Mouse (Mus musculus): Measurements from ENCODE around the gene Tprn. TPM values are rescaled to one million over a fixed set of nuclear protein-coding genes. Genes with fewer than 3 reads are reported as not detected.

The Tprn gene
- polyA plus RNA-seq, 1 experiment from 2014 or later, result 10.1 TPM

DNA sequence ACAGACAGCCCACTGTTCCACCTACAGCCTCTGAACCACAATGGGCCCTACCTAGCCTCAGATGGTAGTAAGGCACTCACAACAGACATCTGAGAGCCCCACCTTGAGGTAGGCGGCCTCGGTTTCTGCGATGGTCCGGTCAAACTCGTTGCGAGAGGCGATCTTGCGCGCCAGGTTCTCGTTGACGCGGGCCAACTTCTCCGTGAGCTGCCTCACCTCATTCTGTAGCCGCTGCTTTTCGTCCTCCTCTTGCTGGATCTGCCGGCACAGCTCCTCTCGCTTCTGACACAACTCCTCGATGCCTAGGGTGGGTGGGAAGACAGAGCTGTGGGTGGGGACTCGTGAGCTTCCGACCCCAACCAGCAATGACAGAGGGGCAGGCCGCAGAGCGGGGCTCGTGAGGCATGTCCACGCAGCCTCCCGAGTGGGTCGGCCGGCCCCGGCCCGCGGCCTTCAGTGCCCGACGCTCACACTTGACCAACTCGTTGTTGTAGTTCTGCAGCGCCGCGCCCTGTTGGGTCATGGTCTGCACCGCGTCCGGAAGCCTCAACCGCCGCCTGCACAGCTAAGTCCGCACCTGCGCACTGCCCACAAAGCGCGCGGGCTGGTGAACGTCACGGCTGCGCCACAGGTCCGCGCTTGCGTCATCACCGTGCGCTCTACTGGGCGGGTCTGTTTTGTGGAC lies 9.6 kb downstream of the Tprn start, which contains the start of the genes Ssna1 and Anapc2:
Gene Ssna1, minus strand, starts transcription at position 612 of the 685 bp plus-strand sequence.
Gene Anapc2, plus strand, starts transcription at position 652 of the 685 bp plus-strand sequence.
- Histone ChIP-seq H3K9me3 (no peaks in the 10 kb centered on the region), H3K4me3 (peak within 1 kb of the TSS; percentile 93), H3K4me2 (replicated peaks) (peak within 1 kb of the TSS; percentile 95), H3K27me3 (no peaks in the 10 kb centered on the region), H3K4me1 (peaks cover 33% of the 10 kb centered on the region), H3K9ac (replicated peaks) (peak within 1 kb of the TSS; percentile 84), H3K36me3 (peaks cover 54% of the 10 kb centered on the region), H3K27ac (replicated peaks) (peak within 1 kb of the TSS; percentile 78)
- peak; percentile 97 for ATAC-seq (ENCODE audit: low FRiP score, low read depth)
- under 1% methylated on average over 55 of the region's 55 CpGs for WGBS

DNA sequence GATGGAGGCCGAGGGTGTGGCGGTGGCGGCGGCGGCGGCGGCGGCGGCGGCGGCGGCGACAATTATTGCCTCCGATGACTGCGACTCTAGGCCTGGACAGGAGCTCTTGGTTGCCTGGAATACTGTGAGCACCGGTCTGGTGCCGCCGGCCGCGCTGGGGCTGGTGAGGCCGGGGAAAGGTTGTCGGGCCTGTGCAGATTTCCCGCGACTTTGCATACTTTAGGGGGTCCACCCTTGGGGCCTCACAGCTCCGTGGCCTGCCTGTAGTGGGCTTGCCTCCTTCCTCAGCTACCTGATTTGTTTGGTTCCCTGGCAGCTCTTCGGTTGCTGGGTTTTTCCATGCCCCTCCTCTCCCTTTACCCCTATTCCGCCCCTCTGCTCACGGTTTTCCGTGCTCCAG lies 10.1 kb downstream of the Tprn start:
- Histone ChIP-seq H3K9ac (replicated peaks) (peak overlapping the region; percentile 84), H3K4me2 (replicated peaks) (peak overlapping the region; percentile 95), H3K4me3 (peak overlapping the region; percentile 93), H3K27ac (replicated peaks) (peak overlapping the region; percentile 78), H3K4me1 (peaks cover 29% of the 10 kb centered on the region), H3K9me3 (no peaks in the 10 kb centered on the region), H3K36me3 (peaks cover 59% of the 10 kb centered on the region), H3K27me3 (no peaks in the 10 kb centered on the region)
- WGBS, result under 1% methylated on average over 28 of the region's 29 CpGs
- ATAC-seq (ENCODE audit: low FRiP score, low read depth), result peak; percentile 71

DNA sequence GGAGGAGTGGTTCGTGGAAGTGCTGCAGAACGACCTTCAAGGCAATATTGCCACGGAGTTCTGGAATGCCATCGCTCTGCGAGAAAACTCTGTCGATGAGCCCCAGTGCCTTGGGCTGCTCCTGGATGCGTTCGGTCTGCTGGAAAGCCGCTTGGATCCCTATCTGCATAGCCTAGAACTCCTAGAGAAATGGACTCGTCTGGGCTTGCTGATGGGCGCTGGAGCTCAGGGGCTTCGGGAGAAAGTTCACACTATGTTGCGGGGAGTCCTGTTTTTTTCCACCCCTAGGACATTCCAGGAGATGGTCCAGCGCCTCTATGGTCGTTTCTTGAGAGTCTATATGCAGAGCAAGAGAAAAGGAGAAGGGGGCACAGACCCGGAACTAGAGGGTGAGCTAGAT lies 10.6 kb downstream of the Tprn start:
- Histone ChIP-seq H3K4me1 (peaks cover 24% of the 10 kb centered on the region), H3K9ac (replicated peaks) (peak overlapping the region; percentile 84), H3K9me3 (no peaks in the 10 kb centered on the region), H3K4me3 (peak overlapping the region; percentile 93), H3K27me3 (no peaks in the 10 kb centered on the region), H3K27ac (replicated peaks) (peak overlapping the region; percentile 78; the same call in 1 of the 2 replicates), H3K36me3 (peaks cover 64% of the 10 kb centered on the region), H3K4me2 (replicated peaks) (peak overlapping the region; percentile 95)
- 40% methylated on average over 16 of the region's 16 CpGs for WGBS
- ATAC-seq (ENCODE audit: low FRiP score, low read depth), result no peak

DNA sequence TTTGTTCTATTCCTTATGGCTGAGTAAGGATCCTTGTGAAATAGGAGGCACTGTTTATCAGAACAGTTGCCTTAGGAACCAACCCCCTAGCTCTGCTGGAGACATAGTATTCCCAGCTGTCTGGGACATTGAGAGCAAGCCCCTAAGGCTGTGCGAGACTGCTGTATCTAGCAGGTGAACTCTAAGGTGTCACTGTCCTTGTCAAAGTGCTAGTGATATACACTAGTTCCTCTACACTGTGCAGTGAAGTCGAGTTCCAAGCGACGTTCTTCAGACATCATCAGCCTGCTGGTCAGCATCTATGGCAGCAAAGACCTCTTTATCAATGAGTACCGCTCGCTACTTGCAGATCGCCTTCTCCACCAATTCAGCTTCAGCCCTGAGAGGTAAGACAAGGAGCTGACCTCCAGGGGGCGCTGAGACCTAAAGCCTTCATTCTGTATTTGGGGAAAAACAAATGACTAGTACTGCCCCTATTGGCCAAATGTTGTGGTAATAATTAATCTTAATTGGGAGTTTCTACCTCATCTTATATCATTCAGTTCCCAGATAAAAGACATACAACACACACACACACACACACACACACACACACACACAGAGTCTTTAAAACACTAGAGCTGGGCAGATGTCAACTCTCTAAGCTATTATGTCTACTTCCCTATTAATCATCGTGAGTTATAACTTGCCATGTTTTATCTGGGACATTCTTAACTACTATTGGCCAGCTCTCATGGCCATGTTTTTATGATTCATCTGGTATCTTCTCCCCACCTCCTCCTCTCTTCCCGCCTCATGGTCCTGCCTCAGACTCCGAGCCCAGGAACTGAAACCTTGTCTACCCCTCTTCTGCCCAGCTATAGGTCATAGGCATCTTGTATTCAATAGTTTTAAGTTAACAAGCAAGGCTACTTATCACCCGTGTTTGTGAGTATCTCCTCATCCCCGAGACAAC lies 16.8 kb downstream of the Tprn start:
- no peak overlapping the region for H3K9ac ChIP-seq (replicated peaks)
- H3K36me3 ChIP-seq, result peaks cover 98% of the 10 kb centered on the region

DNA sequence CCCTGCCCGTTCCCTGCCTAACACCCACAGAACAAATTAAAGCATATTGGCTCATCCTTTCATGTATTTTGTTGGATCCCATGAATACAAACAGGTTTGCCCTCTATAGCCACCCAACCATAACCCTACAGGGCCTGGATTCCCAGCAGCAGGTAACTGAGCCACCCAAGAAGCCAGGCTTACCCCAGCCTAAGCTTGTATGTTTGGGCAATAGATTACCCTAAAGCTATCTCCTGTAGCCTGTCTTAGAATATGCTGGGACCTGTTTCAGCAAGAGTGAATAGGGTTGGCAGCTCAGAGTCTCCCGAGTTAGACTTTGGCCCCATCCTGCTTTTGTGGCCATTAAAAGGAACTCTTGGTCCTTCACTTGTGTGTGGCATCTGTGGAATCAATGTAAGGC lies 23.1 kb downstream of the Tprn start:
- Histone ChIP-seq H3K9me3 (no peaks in the 10 kb centered on the region), H3K27ac (replicated peaks) (no peak overlapping the region), H3K9ac (replicated peaks) (no peak overlapping the region), H3K4me3 (no peak overlapping the region), H3K4me2 (replicated peaks) (no peak overlapping the region), H3K27me3 (peaks cover 28% of the 10 kb centered on the region), H3K36me3 (peaks cover 58% of the 10 kb centered on the region), H3K4me1 (peaks cover 8% of the 10 kb centered on the region; the same call in 1 of the 2 replicates)
- no peak for ATAC-seq (ENCODE audit: low FRiP score, low read depth)
- 91% methylated on average over 2 of the region's 2 CpGs for WGBS

More for the DNA sequence above, 16.8 kb downstream of the Tprn start:
- Histone ChIP-seq H3K27me3 (no peaks in the 10 kb centered on the region), H3K4me2 (replicated peaks) (no peak overlapping the region), H3K9me3 (no peaks in the 10 kb centered on the region), H3K4me1 (no peaks in the 10 kb centered on the region), H3K4me3 (no peak overlapping the region), H3K27ac (replicated peaks) (no peak overlapping the region)
- ATAC-seq (ENCODE audit: low FRiP score, low read depth), result no peak
- 63% methylated on average over 13 of the region's 13 CpGs for WGBS

DNA sequence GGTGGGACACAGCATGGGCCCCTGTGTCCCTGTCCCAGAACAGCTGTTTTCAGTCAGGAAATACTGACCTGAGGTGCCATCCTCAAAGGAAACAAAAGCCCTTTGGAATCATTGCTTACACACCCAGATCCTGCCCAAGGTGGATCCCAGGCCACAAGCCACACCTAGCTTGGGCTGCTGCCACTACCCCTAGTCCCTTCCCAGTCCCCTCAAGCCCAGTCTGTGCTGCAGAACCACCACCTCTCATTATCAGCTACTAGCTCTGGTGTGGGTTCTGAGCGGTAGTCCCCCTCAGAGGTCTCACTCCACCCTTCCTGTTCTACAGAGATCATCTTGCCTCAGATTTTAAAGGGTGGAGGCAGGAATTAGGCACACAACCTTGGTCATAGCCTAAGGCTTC lies 23.9 kb downstream of the Tprn start:
- no peak overlapping the region for H3K9ac ChIP-seq (replicated peaks)
- peaks cover 36% of the 10 kb centered on the region for H3K27me3 ChIP-seq
- no peak overlapping the region for H3K4me2 ChIP-seq (replicated peaks)
- peaks cover 50% of the 10 kb centered on the region for H3K36me3 ChIP-seq
- H3K4me3 ChIP-seq, result no peak overlapping the region
- H3K4me1 ChIP-seq, result peaks cover 8% of the 10 kb centered on the region; the same call in 1 of the 2 replicates
- WGBS, result 83% methylated on average over 1 of the region's 1 CpGs
- no peak overlapping the region for H3K27ac ChIP-seq (replicated peaks)
- ATAC-seq (ENCODE audit: low FRiP score, low read depth), result no peak
- no peaks in the 10 kb centered on the region for H3K9me3 ChIP-seq

DNA sequence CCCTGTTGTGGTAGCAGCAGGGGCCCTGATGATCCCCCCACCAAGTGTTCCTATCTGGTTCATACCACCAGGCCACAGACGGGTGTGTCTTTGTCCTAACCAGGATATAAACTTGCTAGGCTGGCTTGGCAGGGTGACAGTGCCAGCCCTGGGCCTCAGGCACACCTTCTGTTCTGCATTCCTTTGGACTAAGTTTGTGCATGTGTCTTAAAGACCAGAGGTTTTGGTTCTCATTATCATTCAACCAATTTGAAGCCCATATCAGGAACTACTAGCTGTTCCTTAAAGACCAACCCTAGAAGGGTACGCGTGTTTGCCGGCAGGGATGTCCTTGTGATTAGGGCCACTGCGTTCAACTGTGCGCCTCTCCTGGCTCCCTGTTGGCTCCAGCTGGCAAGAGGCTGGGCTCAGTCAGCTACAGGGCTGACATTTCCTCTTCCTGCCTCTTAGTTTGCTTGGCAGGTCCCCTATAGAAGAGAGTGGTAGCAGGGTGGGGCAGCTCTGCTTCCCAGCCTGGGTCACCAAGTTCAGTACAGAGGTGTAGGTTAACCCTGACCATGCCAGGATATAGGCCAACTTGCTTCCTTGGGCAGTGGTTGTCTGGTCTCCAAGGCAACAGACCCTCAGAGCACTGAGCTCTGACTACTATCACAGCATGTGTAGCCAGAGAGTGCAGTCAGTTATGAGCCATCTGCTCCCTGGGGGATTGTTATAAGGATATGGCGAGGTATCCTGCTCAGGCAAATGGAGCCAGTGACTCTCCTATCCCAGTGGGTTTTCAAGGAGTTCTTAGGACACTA lies 24.6 kb downstream of the Tprn start:
- 57% methylated on average over 7 of the region's 7 CpGs for WGBS
- Histone ChIP-seq H3K9me3 (no peaks in the 10 kb centered on the region), H3K9ac (replicated peaks) (no peak overlapping the region), H3K36me3 (peaks cover 44% of the 10 kb centered on the region), H3K27me3 (peaks cover 43% of the 10 kb centered on the region), H3K4me2 (replicated peaks) (no peak overlapping the region), H3K27ac (replicated peaks) (no peak overlapping the region), H3K4me1 (peaks cover 12% of the 10 kb centered on the region), H3K4me3 (no peak overlapping the region)
- ATAC-seq (ENCODE audit: low FRiP score, low read depth), result no peak

DNA sequence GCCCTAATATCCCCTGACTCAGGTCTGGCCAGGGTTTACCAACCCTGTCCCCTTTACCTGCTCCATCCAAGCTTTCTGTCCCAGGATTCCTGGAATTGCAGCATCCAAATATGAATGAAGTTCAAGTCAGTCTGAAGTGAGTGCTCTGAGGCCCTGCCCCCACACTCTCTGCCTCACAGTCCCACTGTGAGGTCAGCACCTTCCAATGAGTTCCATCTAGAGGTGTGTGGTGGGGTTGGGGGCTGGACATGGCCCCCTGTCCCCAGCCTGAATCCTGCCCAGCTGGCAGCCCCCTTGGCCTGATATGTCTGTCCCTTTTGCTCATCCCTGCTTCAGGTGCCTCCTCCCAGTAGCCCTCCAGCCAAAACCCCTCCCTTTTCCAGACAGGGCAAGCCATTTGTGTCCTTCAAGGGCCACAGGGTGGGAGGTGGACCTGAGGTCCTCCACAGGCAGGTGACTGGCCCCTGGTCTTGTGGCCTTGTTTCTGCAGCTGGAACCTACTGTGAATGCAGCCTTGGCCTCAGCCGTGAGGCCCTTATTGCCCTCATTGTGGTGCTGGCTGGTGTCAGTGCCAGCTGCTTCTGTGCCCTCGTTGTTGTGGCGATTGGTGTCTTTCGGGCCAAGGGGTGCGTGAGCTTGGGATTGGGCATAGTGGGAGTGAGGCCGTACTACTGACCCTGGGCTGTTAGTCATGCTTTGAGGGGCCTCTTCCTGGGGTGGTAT lies 25.7 kb downstream of the Tprn start, which contains the start of gene Tmem210:
Gene Tmem210, plus strand, starts transcription at position 219 of the 723 bp plus-strand sequence.
- no peak within 1 kb of the TSS for H3K4me2 ChIP-seq (replicated peaks)
- H3K27ac ChIP-seq (replicated peaks), result no peak within 1 kb of the TSS
- H3K4me3 ChIP-seq, result no peak within 1 kb of the TSS
- H3K4me1 ChIP-seq, result peaks cover 17% of the 10 kb centered on the region
- no peak within 1 kb of the TSS for H3K9ac ChIP-seq (replicated peaks)
- H3K9me3 ChIP-seq, result no peaks in the 10 kb centered on the region
- H3K27me3 ChIP-seq, result peaks cover 54% of the 10 kb centered on the region
- WGBS, result 84% methylated on average over 6 of the region's 6 CpGs
- no peak for ATAC-seq (ENCODE audit: low FRiP score, low read depth)
- peaks cover 34% of the 10 kb centered on the region for H3K36me3 ChIP-seq

DNA sequence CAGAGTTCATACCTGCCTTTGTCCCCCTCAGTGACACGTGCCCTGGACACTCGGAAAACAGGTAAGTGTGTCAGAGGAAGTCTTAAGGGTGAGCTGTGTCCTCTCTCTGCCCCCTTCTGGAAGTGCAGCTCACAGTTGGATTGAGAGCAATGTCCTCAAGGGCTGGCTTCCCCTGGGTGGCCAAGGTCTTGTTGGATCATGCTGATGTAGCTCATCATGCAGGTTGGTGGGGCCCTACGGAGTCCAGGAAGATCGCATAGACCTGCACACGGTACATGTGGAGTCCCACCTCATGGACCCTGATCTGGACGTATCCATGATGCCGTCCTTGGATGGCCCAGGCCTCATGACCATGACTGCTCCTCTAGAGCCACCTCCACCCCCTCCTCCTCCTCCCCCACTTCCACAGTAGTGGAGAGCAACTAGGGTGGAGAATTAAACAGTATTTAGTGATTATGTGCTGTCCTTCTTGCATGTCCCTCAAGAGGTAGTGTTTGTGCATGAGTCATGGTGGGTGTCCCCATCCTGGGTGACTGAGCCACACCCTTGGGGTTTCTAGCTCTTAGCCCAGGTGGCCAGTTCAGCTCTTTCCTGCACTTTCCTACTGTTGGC lies 26.4 kb downstream of the Tprn start:
- no peak overlapping the region for H3K4me2 ChIP-seq (replicated peaks)
- H3K27ac ChIP-seq (replicated peaks), result no peak overlapping the region
- no peak for ATAC-seq (ENCODE audit: low FRiP score, low read depth)
- H3K4me1 ChIP-seq, result peaks cover 17% of the 10 kb centered on the region
- peaks cover 61% of the 10 kb centered on the region for H3K27me3 ChIP-seq
- no peaks in the 10 kb centered on the region for H3K9me3 ChIP-seq
- H3K4me3 ChIP-seq, result no peak overlapping the region
- WGBS, result 74% methylated on average over 7 of the region's 7 CpGs
- peaks cover 27% of the 10 kb centered on the region for H3K36me3 ChIP-seq
- H3K9ac ChIP-seq (replicated peaks), result no peak overlapping the region

DNA sequence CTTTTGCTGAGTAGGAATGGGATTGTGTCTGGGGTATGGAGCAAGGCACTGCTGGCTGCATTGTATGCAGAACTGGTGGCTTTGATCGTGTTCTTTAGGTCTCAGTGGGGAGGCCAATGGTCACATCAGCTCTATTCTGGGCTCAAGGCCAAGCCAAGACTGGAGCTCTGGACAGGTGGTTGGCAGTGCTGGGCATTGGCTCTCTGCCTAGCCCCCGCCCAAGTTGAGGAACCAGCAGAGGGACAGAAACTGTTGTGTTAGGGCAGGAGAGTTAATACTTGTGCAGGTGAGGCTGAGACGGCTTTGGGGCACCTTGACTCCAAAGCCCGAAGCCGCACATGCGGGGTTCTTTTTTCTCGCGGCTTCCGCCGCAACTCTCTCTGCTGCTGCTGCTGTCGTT lies 27.2 kb downstream of the Tprn start, which contains the start of gene Lrrc26:
Gene Lrrc26, plus strand, starts transcription at position 265 of the 400 bp plus-strand sequence.
- ATAC-seq (ENCODE audit: low FRiP score, low read depth), result no peak
- peaks cover 69% of the 10 kb centered on the region for H3K27me3 ChIP-seq
- no peak within 1 kb of the TSS for H3K27ac ChIP-seq (replicated peaks)
- H3K36me3 ChIP-seq, result peaks cover 19% of the 10 kb centered on the region
- H3K4me3 ChIP-seq, result peak within 1 kb of the TSS; percentile 9; the same call in 1 of the 2 replicates
- WGBS, result 10% methylated on average over 11 of the region's 11 CpGs
- H3K9me3 ChIP-seq, result no peaks in the 10 kb centered on the region
- no peak within 1 kb of the TSS for H3K9ac ChIP-seq (replicated peaks)
- H3K4me2 ChIP-seq (replicated peaks), result peak within 1 kb of the TSS; percentile 15
- H3K4me1 ChIP-seq, result peaks cover 17% of the 10 kb centered on the region
